Mouse (Mus musculus): ENCODE data around the gene Gfra1. TPM values are rescaled to one million over a fixed set of nuclear protein-coding genes. Genes with fewer than 3 reads are reported as not detected.

Gfra1 gene
- 0.35 TPM for total RNA-seq (2023)

DNA sequence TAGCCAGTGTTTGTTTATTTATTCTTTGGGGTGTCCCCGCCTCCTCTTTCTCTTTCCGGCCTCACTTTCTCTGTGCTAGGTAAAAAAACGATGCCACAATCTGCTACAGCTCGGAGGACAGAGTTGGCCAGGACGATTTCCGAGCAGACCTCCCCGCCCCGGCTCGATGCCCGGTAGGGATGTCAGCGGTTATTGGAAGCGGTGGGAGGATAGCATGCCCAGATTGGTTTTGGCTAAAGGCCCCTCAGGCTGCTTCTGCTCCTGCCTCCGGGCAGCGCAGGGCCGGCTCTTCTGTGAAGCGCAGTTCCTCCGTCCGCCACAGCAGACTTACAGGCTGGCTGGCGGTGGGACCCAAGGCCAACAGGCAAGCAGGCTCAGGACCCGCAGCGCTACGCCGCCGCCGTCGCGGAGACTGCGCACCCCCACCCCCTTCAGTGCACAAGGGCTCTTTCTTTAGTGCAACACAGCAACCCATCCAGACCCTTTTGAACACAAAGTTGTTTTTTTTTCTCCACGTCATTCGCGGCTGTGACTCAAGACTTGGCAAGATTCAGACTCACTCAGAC is at the start of gene Gfra1:
Gene Gfra1, minus strand, starts transcription at position 414 of the 566 bp plus-strand sequence.

Other genes with a start within 250 kb of the Gfra1 start
- not detected for gene Ccdc172, start 56.1 kb upstream of the Gfra1 start, total RNA-seq (2023)
- gene Pnlip, start 196.6 kb upstream of the Gfra1 start, total RNA-seq (2023): 2.4 TPM

Measured in CD4-positive naive resting alpha-beta T cell, adult 57 days (primary cell).